17 mouse cellular contexts compared by ENCODE assay signal in genomic region chr1:136659917-136660316, GRCm38 (mm10).
"Had no signal": no experiment of that assay in that cellular context is flagged by ENCODE, and none has a peak within 500 bp of the region (broad histone marks: within the 10 kb centered on the region; RNA-seq: fewer than 3 reads in every experiment).

No protein-coding gene starts in this region.

- H3K4me1 ChIP-seq: megakaryocyte, embryonic 14.5 days; stomach, embryonic 15.5 days had no signal

- H3K27ac ChIP-seq: lung, embryonic 15.5 days; macrophage; midbrain, embryonic 13.5 days; midbrain, embryonic 15.5 days; neural tube, embryonic 12.5 days; stomach, embryonic 15.5 days; stomach, postnatal 0 days had no signal

- H3K4me3 ChIP-seq: lung, embryonic 15.5 days; megakaryocyte, embryonic 14.5 days; midbrain, embryonic 13.5 days; midbrain, embryonic 15.5 days; neural tube, embryonic 12.5 days; stomach, embryonic 15.5 days had no signal

- H3K4me2 ChIP-seq: lung, embryonic 15.5 days; midbrain, embryonic 11.5 days; midbrain, embryonic 13.5 days; midbrain, embryonic 15.5 days; neural tube, embryonic 12.5 days; stomach, embryonic 15.5 days had no signal

- H3K36me3 ChIP-seq: lung, embryonic 15.5 days; midbrain, embryonic 13.5 days; midbrain, embryonic 15.5 days; neural tube, embryonic 12.5 days; stomach, embryonic 15.5 days had no signal

- H3K9ac ChIP-seq: lung, embryonic 15.5 days; midbrain, embryonic 13.5 days; midbrain, embryonic 15.5 days; neural tube, embryonic 12.5 days; stomach, embryonic 15.5 days had no signal

- ATAC-seq: lung, postnatal 0 days; midbrain, embryonic 15.5 days had no signal

- H3K9me3 ChIP-seq: lung, embryonic 15.5 days; megakaryocyte, embryonic 14.5 days; midbrain, embryonic 13.5 days; midbrain, embryonic 15.5 days; neural tube, embryonic 12.5 days; stomach, embryonic 15.5 days had no signal

- DNase-seq: lung, adult 2 months; lung, postnatal 14 days; lung, postnatal 36 days; right cerebral cortex, postnatal 14 days; thymus, adult 2 months; thymus, postnatal 25 days; thymus, postnatal 4 days had no signal

- H3K27me3 ChIP-seq: lung, embryonic 15.5 days; midbrain, embryonic 13.5 days; midbrain, embryonic 15.5 days; neural tube, embryonic 12.5 days; stomach, embryonic 15.5 days had no signal
